Mouse (Mus musculus): ENCODE data around the gene Ccdc158. TPM values are rescaled to one million over a fixed set of nuclear protein-coding genes. Genes with fewer than 3 reads are reported as not detected.

The Ccdc158 gene
- polyA plus RNA-seq, 1 experiment, result not detected

- Histone ChIP-seq H3K79me2 (ENCODE audit: control insufficient read depth, insufficient read depth) (no peaks in the 10 kb centered on the region), H3K36me3 (ENCODE audit: control insufficient read depth, insufficient read depth) (no peaks in the 10 kb centered on the region), H3K4me2 (ENCODE audit: low read depth) (no peak overlapping the region), H3ac (ENCODE audit: control insufficient read depth, insufficient read length) (no peak overlapping the region), H3K4me3 (no peak overlapping the region), H3K27me3 (ENCODE audit: control insufficient read depth, insufficient read depth, insufficient read length) (no peaks in the 10 kb centered on the region)
- TF ChIP-seq MYOG (IDR thresholded peaks at IDR 0.05; ENCODE audit: control insufficient read depth in 1 of 3, insufficient read depth in 1 of 3, insufficient read length in 2 of 3, low read depth in 2 of 3), result no peak
- no peak for TF ChIP-seq MAX (IDR thresholded peaks at IDR 0.05; ENCODE audit: low read depth)
- no peak for TF ChIP-seq POLR2A (IDR thresholded peaks at IDR 0.05; ENCODE audit: insufficient read length, low read depth)
- TF ChIP-seq E2F4 (IDR thresholded peaks at IDR 0.05; ENCODE audit: insufficient read depth), result no peak
- no peak for TF ChIP-seq USF1 (IDR thresholded peaks at IDR 0.05; ENCODE audit: low read depth)
- no peak for TF ChIP-seq TCF12 (IDR thresholded peaks at IDR 0.05; ENCODE audit: insufficient read depth, poor library complexity, severe bottlenecking)
- no peak for TF ChIP-seq POLR2AphosphoS2 (IDR thresholded peaks at IDR 0.05; ENCODE audit: insufficient read length, low read depth)
Measured at GRCm38 (mm10) chr5:92711666-92712290, 36.7 kb upstream of the Ccdc158 start.

GRCm38 (mm10) chr5:92710779-92711178 lies 35.7 kb upstream of the Ccdc158 start:
- no peaks in the 10 kb centered on the region for H3K36me3 ChIP-seq (ENCODE audit: control insufficient read depth, insufficient read depth)
- H3ac ChIP-seq (ENCODE audit: control insufficient read depth, insufficient read length), result no peak overlapping the region
- no peak overlapping the region for H3K4me3 ChIP-seq
- H3K27me3 ChIP-seq (ENCODE audit: control insufficient read depth, insufficient read depth, insufficient read length), result no peaks in the 10 kb centered on the region
- TF ChIP-seq MAX (IDR thresholded peaks at IDR 0.05; ENCODE audit: low read depth), result no peak
- TF ChIP-seq USF1 (IDR thresholded peaks at IDR 0.05; ENCODE audit: low read depth), result no peak
- no peak for TF ChIP-seq POLR2AphosphoS2 (IDR thresholded peaks at IDR 0.05; ENCODE audit: insufficient read length, low read depth)
- TF ChIP-seq E2F4 (IDR thresholded peaks at IDR 0.05; ENCODE audit: insufficient read depth), result no peak
- TF ChIP-seq REST (IDR thresholded peaks at IDR 0.05; ENCODE audit: insufficient read depth, insufficient read length), result no peak
- no peak for TF ChIP-seq MYOG (IDR thresholded peaks at IDR 0.05; ENCODE audit: control insufficient read depth in 1 of 3, insufficient read depth in 1 of 3, insufficient read length in 2 of 3, low read depth in 2 of 3)
- TF ChIP-seq SRF (IDR thresholded peaks at IDR 0.05; ENCODE audit: control insufficient read depth, insufficient read length, low read depth), result no peak
- no peak for TF ChIP-seq MYOD1 (IDR thresholded peaks at IDR 0.05; ENCODE audit: control insufficient read depth in 1 of 3, insufficient read length in 2 of 3, low read depth in 2 of 3)
- H3K79me2 ChIP-seq (ENCODE audit: control insufficient read depth, insufficient read depth), result no peaks in the 10 kb centered on the region
- no peak overlapping the region for H3K4me2 ChIP-seq (ENCODE audit: low read depth)

GRCm38 (mm10) chr5:92707921-92708491 lies 32.9 kb upstream of the Ccdc158 start:
- H3ac ChIP-seq (ENCODE audit: control insufficient read depth, insufficient read length), result no peak overlapping the region
- H3K27me3 ChIP-seq (ENCODE audit: control insufficient read depth, insufficient read depth, insufficient read length), result no peaks in the 10 kb centered on the region
- H3K36me3 ChIP-seq (ENCODE audit: control insufficient read depth, insufficient read depth), result no peaks in the 10 kb centered on the region
- no peaks in the 10 kb centered on the region for H3K79me2 ChIP-seq (ENCODE audit: control insufficient read depth, insufficient read depth)
- H3K4me3 ChIP-seq, result no peak overlapping the region
- no peak overlapping the region for H3K4me2 ChIP-seq (ENCODE audit: low read depth)
- TF ChIP-seq SRF (IDR thresholded peaks at IDR 0.05; ENCODE audit: control insufficient read depth, insufficient read length, low read depth) (no peak), MYOD1 (IDR thresholded peaks at IDR 0.05; ENCODE audit: control insufficient read depth in 1 of 3, insufficient read length in 2 of 3, low read depth in 2 of 3) (no peak), E2F4 (IDR thresholded peaks at IDR 0.05; ENCODE audit: insufficient read depth) (no peak), CEBPB (IDR thresholded peaks at IDR 0.05; ENCODE audit: insufficient read depth, poor library complexity, severe bottlenecking) (no peak), USF1 (IDR thresholded peaks at IDR 0.05; ENCODE audit: low read depth) (no peak), TCF12 (IDR thresholded peaks at IDR 0.05; ENCODE audit: insufficient read depth, poor library complexity, severe bottlenecking) (no peak), POLR2AphosphoS2 (IDR thresholded peaks at IDR 0.05; ENCODE audit: insufficient read length, low read depth) (no peak), REST (IDR thresholded peaks at IDR 0.05; ENCODE audit: insufficient read depth, insufficient read length) (no peak)

GRCm38 (mm10) chr5:92703671-92704070 lies 28.6 kb upstream of the Ccdc158 start:
- TF ChIP-seq E2F4 (IDR thresholded peaks at IDR 0.05; ENCODE audit: insufficient read depth) (no peak), CEBPB (IDR thresholded peaks at IDR 0.05; ENCODE audit: insufficient read depth, poor library complexity, severe bottlenecking) (no peak), SRF (IDR thresholded peaks at IDR 0.05; ENCODE audit: control insufficient read depth, insufficient read length, low read depth) (no peak), USF1 (IDR thresholded peaks at IDR 0.05; ENCODE audit: low read depth) (no peak), MAX (IDR thresholded peaks at IDR 0.05; ENCODE audit: low read depth) (no peak), MYOD1 (IDR thresholded peaks at IDR 0.05; ENCODE audit: control insufficient read depth in 1 of 3, insufficient read length in 2 of 3, low read depth in 2 of 3) (no peak), POLR2A (IDR thresholded peaks at IDR 0.05; ENCODE audit: insufficient read length, low read depth) (no peak), REST (IDR thresholded peaks at IDR 0.05; ENCODE audit: insufficient read depth, insufficient read length) (no peak), TCF3 (IDR thresholded peaks at IDR 0.05; ENCODE audit: insufficient read length, low read depth) (no peak), MYOG (IDR thresholded peaks at IDR 0.05; ENCODE audit: control insufficient read depth in 1 of 3, insufficient read depth in 1 of 3, insufficient read length in 2 of 3, low read depth in 2 of 3) (no peak), TCF12 (IDR thresholded peaks at IDR 0.05; ENCODE audit: insufficient read depth, poor library complexity, severe bottlenecking) (no peak), POLR2AphosphoS2 (IDR thresholded peaks at IDR 0.05; ENCODE audit: insufficient read length, low read depth) (no peak)
- Histone ChIP-seq H3K4me3 (no peak overlapping the region), H3K4me2 (ENCODE audit: low read depth) (no peak overlapping the region), H3ac (ENCODE audit: control insufficient read depth, insufficient read length) (no peak overlapping the region), H3K27me3 (ENCODE audit: control insufficient read depth, insufficient read depth, insufficient read length) (no peaks in the 10 kb centered on the region), H3K79me2 (ENCODE audit: control insufficient read depth, insufficient read depth) (no peaks in the 10 kb centered on the region), H3K36me3 (ENCODE audit: control insufficient read depth, insufficient read depth) (no peaks in the 10 kb centered on the region)

- no peak overlapping the region for H3K4me3 ChIP-seq
- no peak for TF ChIP-seq USF1 (IDR thresholded peaks at IDR 0.05; ENCODE audit: low read depth)
- no peak for TF ChIP-seq CEBPB (IDR thresholded peaks at IDR 0.05; ENCODE audit: insufficient read depth, poor library complexity, severe bottlenecking)
- no peak for TF ChIP-seq TCF12 (IDR thresholded peaks at IDR 0.05; ENCODE audit: insufficient read depth, poor library complexity, severe bottlenecking)
- no peak for TF ChIP-seq SRF (IDR thresholded peaks at IDR 0.05; ENCODE audit: control insufficient read depth, insufficient read length, low read depth)
- H3K79me2 ChIP-seq (ENCODE audit: control insufficient read depth, insufficient read depth), result no peaks in the 10 kb centered on the region
- no peaks in the 10 kb centered on the region for H3K27me3 ChIP-seq (ENCODE audit: control insufficient read depth, insufficient read depth, insufficient read length)
- no peak overlapping the region for H3K4me2 ChIP-seq (ENCODE audit: low read depth)
- no peak overlapping the region for H3ac ChIP-seq (ENCODE audit: control insufficient read depth, insufficient read length)
- H3K36me3 ChIP-seq (ENCODE audit: control insufficient read depth, insufficient read depth), result no peaks in the 10 kb centered on the region
Measured at GRCm38 (mm10) chr5:92701750-92702149, 26.7 kb upstream of the Ccdc158 start.
